Mouse (Mus musculus) C2C12 (cell line): Measurements from ENCODE around the gene Wdfy3.

ENCODE experiments used
- CTCF ChIP-seq: IDR thresholded peaks from one replicate; pipeline ENCODE4 v1.5.1; 2011; ENCODE audit not compliant: control insufficient read depth, insufficient read depth, insufficient read length
- FOSL1 ChIP-seq: IDR thresholded peaks from one replicate; pipeline ENCODE4 v1.8.0; 2011; ENCODE audit warnings: mild to moderate bottlenecking, low read length; ENCODE audit not compliant: poor library complexity, insufficient read depth, severe bottlenecking
- MYOD1 ChIP-seq: IDR thresholded peaks from one replicate; pipeline ENCODE4 v1.6.1; 2011; ENCODE audit warnings: low read depth; ENCODE audit not compliant: control insufficient read depth, insufficient read length
- USF1 ChIP-seq: IDR thresholded peaks from one replicate; pipeline ENCODE4 v1.6.1; 2011; ENCODE audit warnings: low read depth, mild to moderate bottlenecking, control low read depth, moderate library complexity

- no peak for TF ChIP-seq USF1
- TF ChIP-seq MYOD1: no peak
- no peak for TF ChIP-seq FOSL1
- TF ChIP-seq CTCF: no peak
Measured at GRCm38 (mm10) chr5:101995451-101995995, 74.2 kb downstream of the Wdfy3 start.
